Mouse (Mus musculus) mouse embryonic stem cell (cell line): ENCODE results near the gene Hist1h1t.

ENCODE experiments used
- in situ Hi-C, 2 experiments: fragments of 300-500 bp; cut with MboI; formaldehyde crosslinking; loops; 1 replicate in 1 of 2; 3 replicates in 1 of 2; pipeline ENCODE4 v1.14.3; 2019 to 2020; ENCODE audit warnings: low sequenced_read_pairs in 2 of 2, low pct_unique_long_range_greater_than_20kb in 1 of 2, mixed read lengths in 1 of 2; ENCODE audit not compliant: unreplicated experiment in 1 of 2

The Hist1h1t gene

GRCm38 (mm10) chr13:23744421-23745380 lies 49.1 kb downstream of the Hist1h1t start:
- in situ Hi-C loops: loop anchor here in 1 of 2 experiments (10.0 to 25.0 kb wide), 2 partner anchors 170 to 1707 kb away; partner anchors contain the start of genes Hist1h2ad, Hist1h2ae, Hist1h2ag and Hist1h2ah

- in situ Hi-C loops: loop anchor here in 1 of 2 experiments (10.0 to 25.0 kb wide), 2 partner anchors 171 to 1708 kb away; partner anchors contain the start of genes Hist1h2ad, Hist1h2ae, Hist1h2ag and Hist1h2ah
Observed at GRCm38 (mm10) chr13:23745381-23746161, 50.0 kb downstream of the Hist1h1t start, which contains the start of gene Hist1h3c. TSS of gene Hist1h3c (minus strand) at chr13:23745602.
